Mouse (Mus musculus): ENCODE results near the gene Pklr. TPM values are rescaled to one million over a fixed set of nuclear protein-coding genes. Genes with fewer than 3 reads are reported as not detected.

Pklr gene
- polyA plus RNA-seq, 1 experiment from 2014 or later: not detected

DNA sequence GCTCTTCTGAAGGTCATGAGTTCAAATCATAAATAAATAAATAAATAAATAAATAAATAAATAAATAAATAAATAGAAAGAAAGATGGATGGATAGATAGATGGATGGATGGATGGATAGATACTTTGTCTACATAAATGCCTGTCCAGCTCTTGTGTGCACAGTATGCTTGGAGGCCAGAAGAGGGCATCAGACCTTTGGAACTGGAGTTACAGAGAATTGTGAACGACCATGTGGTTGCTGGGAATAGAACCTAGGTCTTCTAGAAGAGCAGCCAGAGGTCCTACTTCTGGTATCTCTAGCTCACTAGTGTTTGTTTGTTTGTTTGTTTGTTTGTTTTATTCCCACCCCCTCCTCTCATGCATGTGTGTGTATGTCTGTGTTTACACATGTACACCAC, 57.4 kb downstream of the Pklr start:
- DNase-seq (ENCODE audit: low spot score): no peak

DNA sequence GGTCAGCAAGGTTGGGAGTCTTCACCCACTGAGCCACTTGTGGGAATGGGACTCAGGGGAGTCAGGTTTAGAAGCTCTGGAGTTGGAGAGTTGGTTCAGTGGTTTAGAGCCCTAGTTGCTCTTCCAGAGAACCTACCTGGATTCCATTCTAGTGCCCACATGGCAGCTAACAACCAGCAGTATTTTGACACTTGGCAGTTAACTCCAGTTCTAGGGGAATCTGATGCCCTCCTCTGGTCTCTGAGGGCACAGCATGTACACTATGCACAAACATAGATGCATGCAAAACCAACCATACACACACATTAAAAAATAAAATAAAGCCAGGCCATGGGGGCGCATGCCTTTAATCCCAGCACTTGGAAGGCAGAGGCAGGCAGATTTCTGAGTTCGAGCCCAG, 57.9 kb downstream of the Pklr start:
- peak; percentile 75 for DNase-seq (ENCODE audit: low spot score)

Other genes starting within 250 kb of the Pklr start
- 37.8 and 39.4 TPM in 2 replicates for gene Msto1, start 222.1 kb upstream of the Pklr start, polyA plus RNA-seq (2015; fragmentation: Nextera tagmentation; extraction: Ambion mirVana)
- 11.8 and 17.2 TPM in 2 replicates for gene Ash1l, start 185.5 kb upstream of the Pklr start, polyA plus RNA-seq (2015; fragmentation: Nextera tagmentation; extraction: Ambion mirVana)
- gene Dap3, start 185.0 kb upstream of the Pklr start, polyA plus RNA-seq (2015; fragmentation: Nextera tagmentation; extraction: Ambion mirVana): 242 and 244 TPM in 2 replicates
- 12.1 and 13.4 TPM in 2 replicates for gene Rusc1, start 42.8 kb upstream of the Pklr start, polyA plus RNA-seq (2015; fragmentation: Nextera tagmentation; extraction: Ambion mirVana)
- not detected in 2 replicates for gene Gm43738, start 35.0 kb upstream of the Pklr start, polyA plus RNA-seq (2015; fragmentation: Nextera tagmentation; extraction: Ambion mirVana)
- gene Fdps, start 34.2 kb upstream of the Pklr start, polyA plus RNA-seq (2015; fragmentation: Nextera tagmentation; extraction: Ambion mirVana): 180 and 193 TPM in 2 replicates
- 1.4 and 1.9 TPM in 2 replicates for gene Hcn3, start 24.1 kb downstream of the Pklr start, polyA plus RNA-seq (2015; fragmentation: Nextera tagmentation; extraction: Ambion mirVana)
- gene Clk2, start 28.7 kb downstream of the Pklr start, polyA plus RNA-seq (2015; fragmentation: Nextera tagmentation; extraction: Ambion mirVana): 18.1 and 22.3 TPM in 2 replicates
- gene Scamp3, start 41.3 kb downstream of the Pklr start, polyA plus RNA-seq (2015; fragmentation: Nextera tagmentation; extraction: Ambion mirVana): 130 and 131 TPM in 2 replicates
- gene Fam189b, start 47.0 kb downstream of the Pklr start, polyA plus RNA-seq (2015; fragmentation: Nextera tagmentation; extraction: Ambion mirVana): 71.2 and 80.1 TPM in 2 replicates
- 51.3 and 51.8 TPM in 2 replicates for gene Gba, start 66.8 kb downstream of the Pklr start, polyA plus RNA-seq (2015; fragmentation: Nextera tagmentation; extraction: Ambion mirVana)
- 4.9 and 6.2 TPM in 2 replicates for gene Thbs3, start 79.0 kb downstream of the Pklr start, polyA plus RNA-seq (2015; fragmentation: Nextera tagmentation; extraction: Ambion mirVana)
- gene Mtx1, start 90.9 kb downstream of the Pklr start, polyA plus RNA-seq (2015; fragmentation: Nextera tagmentation; extraction: Ambion mirVana): 206 and 223 TPM in 2 replicates
- 1.4 and 2.4 TPM in 2 replicates for gene Muc1, start 92.9 kb downstream of the Pklr start, polyA plus RNA-seq (2015; fragmentation: Nextera tagmentation; extraction: Ambion mirVana)
- 304 and 318 TPM in 2 replicates for gene Krtcap2, start 109.8 kb downstream of the Pklr start, polyA plus RNA-seq (2015; fragmentation: Nextera tagmentation; extraction: Ambion mirVana)
- 0.98 and 1.6 TPM in 2 replicates for gene Trim46, start 110.2 kb downstream of the Pklr start, polyA plus RNA-seq (2015; fragmentation: Nextera tagmentation; extraction: Ambion mirVana)
- 163 and 167 TPM in 2 replicates for gene Dpm3, start 123.2 kb downstream of the Pklr start, polyA plus RNA-seq (2015; fragmentation: Nextera tagmentation; extraction: Ambion mirVana)
- gene Slc50a1, start 134.4 kb downstream of the Pklr start, polyA plus RNA-seq (2015; fragmentation: Nextera tagmentation; extraction: Ambion mirVana): 84.7 and 87.2 TPM in 2 replicates
- 12.4 and 13.2 TPM in 2 replicates for gene Efna1, start 145.0 kb downstream of the Pklr start, polyA plus RNA-seq (2015; fragmentation: Nextera tagmentation; extraction: Ambion mirVana)
- gene Efna3, start 186.8 kb downstream of the Pklr start, polyA plus RNA-seq (2015; fragmentation: Nextera tagmentation; extraction: Ambion mirVana): 0.82 and 1.0 TPM in 2 replicates
- gene Efna4, start 201.9 kb downstream of the Pklr start, polyA plus RNA-seq (2015; fragmentation: Nextera tagmentation; extraction: Ambion mirVana): 5.3 and 6.0 TPM in 2 replicates
- 17.4 and 18.1 TPM in 2 replicates for gene Adam15, start 213.9 kb downstream of the Pklr start, polyA plus RNA-seq (2015; fragmentation: Nextera tagmentation; extraction: Ambion mirVana)
- gene Dcst2, start 225.8 kb downstream of the Pklr start, polyA plus RNA-seq (2015; fragmentation: Nextera tagmentation; extraction: Ambion mirVana): not detected in 2 replicates
- 0.10 and 0.14 TPM in 2 replicates for gene Dcst1, start 229.1 kb downstream of the Pklr start, polyA plus RNA-seq (2015; fragmentation: Nextera tagmentation; extraction: Ambion mirVana)

All from thymus, postnatal 0 days (tissue).